Mouse (Mus musculus) gastrocnemius, adult 8-10 months (tissue): ENCODE data around the gene Sephs1. TPM values are rescaled to one million over a fixed set of nuclear protein-coding genes. Genes with fewer than 3 reads are reported as not detected.

Experiments
- DNase-seq, 2 experiments: peaks; one replicate each; pipeline ENCODE4 v3.0.0; 2022; ENCODE audit warnings: low spot score in 2 of 2
- total RNA-seq, 4 experiments: library from RNA; stranded (reverse); gene quantifications; 2 replicates each; pipeline ENCODE4 v1.2.4; 2022

Sephs1 gene
- total RNA-seq: 10 to 100 TPM; 18.2 to 22.6 (median 19.5) TPM

DNA sequence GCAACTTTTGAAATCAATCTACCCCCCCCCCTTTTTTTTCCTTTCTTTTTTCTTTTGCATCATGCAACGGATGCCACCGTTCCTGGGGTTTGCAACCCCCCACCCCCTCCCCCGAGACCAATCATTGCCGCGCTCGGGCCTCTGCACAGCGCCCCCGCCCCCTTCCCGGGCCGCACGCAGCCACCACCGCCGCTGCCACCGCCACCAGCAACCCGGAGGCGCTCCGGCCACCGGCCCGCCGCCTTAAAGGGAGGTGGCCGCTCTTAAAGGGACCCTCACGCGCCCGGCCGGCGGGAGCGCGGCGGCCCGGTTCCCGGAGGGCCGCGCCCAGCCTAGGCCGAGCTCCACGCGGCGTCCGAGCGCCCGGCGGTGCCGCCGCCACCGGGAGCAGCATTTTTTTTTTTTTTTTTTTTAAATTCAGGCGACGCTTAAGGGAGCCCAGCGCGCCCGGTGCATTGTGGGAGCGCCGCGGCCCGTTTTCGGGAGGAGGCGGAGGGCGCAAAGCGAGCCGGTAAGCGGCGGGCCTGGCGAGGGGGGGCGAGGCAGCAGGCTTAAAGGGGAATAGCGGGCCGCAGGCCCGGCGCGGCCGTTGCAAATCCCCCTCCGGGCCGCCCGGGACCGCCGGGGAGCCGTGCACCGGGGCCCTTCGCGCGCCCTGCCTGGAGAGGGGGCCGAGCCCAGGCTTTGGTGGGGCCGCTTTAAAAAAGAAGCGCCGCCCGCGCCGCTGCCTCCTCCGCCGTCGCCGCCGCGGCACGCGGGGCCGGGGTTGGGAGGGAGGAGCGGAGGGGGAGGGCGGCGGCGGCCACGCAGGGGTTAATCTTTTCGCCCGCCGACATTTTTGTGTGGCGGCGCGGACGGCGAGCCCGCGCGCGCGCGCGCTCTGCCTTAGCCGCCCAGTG lies at the start of gene Sephs1:
TSS of gene Sephs1 (plus strand) at position 215 of the 899 bp plus-strand sequence.
- peak; percentile 69 to 81 for DNase-seq

DNA sequence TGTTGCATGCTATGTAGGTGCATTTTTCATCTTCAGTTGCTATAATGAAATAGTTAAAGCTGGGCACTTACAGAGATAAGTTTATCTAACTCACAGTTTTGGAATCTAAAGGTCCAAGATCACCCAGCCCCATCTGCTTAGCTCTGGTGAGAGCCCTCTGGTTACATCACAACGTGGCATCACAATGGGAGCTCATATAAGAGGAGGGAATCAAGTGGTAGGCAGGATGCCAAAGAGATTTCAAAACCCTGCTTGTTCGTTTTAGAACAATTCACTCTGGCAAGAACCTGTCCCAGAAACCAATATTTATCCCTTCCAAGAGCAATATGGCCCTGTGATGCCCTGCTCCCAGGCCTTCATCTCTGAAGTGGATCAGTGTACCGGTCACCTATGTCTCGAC lies 49.2 kb upstream of the Sephs1 start:
- no peak for DNase-seq

DNA sequence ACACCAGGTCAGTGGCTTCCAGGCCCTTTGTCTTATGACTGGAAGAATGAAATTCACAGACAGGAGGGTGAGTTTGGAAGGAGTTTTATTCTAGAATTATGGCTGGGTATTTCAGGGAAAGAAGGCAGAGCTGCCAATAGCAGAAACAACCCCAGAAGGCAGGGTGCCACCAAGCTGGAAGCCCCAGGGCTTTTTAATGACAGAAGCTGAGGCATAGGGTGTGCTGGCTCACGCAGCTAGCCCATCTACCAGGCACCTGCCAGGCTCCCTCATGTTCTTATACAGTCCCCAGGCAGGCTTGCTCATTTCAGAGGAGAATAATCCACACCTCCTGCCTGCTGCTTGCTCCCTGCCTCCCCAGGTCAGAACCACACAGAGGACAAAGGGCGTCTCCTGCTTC lies 31.9 kb upstream of the Sephs1 start:
- no peak for DNase-seq

DNA sequence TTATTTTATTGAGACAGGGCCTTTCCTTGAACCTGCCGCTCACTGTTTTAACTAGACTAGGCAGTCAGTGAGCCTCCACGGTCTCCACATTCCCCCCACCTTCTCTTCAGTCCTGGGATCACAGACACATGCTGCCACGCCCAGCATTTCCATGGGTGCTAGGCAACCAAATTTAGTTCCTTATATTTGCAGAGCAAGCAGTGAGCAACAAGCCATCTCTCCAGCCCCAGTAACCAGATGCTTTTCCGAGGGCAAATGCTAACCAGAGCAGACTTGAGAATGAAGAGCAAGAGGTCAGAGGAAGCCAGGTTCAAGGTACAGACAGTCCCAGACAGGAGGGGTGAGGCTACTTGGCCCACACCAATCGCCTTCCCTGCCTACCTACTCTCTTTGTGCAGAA lies 24.2 kb upstream of the Sephs1 start:
- DNase-seq: no peak

DNA sequence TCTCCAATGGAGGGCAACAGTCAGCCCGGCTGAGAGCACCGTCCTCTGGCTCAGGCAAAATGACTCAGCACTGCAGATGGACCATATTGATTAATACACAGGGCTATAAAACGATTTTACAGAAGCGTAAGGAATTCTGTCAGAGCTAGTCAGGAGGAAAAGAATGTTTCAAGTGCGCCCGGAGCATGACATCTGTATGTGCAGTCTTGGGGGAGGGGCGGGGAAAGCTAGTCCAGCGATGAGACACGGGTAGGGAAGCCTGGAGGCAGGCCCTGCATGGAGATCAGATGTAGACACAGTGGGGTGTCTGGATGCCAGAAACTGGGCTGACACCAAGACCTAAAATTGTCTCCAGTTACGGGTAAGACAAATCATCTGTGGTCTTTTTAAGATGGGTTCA lies 23.2 kb upstream of the Sephs1 start:
- DNase-seq: no peak

DNA sequence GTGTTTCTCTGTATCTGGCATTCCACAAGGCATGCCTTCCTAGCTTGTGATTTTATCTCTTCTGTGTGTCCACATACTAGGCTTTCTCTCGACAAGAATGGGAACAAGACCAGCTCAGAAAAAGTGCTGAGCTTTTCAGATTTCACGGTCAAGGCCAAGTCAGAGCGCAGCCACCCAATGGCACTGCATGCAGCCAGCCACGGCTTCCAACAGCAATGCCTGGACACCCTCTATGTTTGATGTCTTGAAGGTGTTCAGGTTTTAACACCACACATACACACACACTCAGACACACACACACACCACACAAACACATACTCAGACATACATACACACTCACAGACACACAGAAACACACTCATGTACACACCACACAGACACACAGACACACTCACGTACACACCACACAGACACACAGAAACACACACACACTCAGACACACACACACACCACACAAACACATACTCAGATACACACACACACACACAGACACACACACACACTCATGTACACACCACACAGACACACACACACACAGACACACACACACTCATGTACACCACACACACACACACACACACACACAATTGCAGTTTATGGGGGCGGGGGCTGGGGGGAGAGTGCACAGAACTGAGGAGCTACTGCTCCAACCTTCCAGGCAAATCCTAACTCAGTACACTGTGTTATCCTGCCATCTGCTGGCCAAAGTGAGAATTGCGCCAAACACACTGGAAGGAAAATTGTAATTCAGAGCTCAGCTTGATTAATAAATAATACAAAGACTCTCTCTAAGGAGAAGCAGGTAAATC lies 17.2 kb upstream of the Sephs1 start:
- DNase-seq: peak; percentile 30 to 38

DNA sequence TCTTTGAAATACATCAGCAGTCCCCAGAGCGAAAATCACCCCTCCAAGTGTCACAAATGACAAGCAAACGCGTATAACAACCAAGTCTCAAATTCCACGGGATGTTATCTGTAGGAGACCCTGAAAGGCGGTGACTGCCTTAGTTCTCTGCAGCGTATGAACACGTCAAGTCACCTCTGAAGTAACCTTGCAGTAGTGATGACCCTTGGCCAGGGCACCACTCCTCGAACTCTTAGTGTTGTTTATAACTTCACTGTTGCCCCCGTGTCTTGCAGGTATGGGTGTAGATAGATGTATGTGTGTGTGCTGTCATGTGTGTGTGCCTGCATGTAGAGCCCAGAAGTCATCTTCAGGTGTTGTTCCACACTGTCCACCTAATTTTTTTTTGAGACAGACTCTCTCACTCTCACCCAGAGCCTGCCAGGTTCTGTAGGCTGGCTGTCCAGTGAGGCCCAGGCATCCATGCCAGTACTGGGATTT lies 16.5 kb upstream of the Sephs1 start:
- no peak for DNase-seq

DNA sequence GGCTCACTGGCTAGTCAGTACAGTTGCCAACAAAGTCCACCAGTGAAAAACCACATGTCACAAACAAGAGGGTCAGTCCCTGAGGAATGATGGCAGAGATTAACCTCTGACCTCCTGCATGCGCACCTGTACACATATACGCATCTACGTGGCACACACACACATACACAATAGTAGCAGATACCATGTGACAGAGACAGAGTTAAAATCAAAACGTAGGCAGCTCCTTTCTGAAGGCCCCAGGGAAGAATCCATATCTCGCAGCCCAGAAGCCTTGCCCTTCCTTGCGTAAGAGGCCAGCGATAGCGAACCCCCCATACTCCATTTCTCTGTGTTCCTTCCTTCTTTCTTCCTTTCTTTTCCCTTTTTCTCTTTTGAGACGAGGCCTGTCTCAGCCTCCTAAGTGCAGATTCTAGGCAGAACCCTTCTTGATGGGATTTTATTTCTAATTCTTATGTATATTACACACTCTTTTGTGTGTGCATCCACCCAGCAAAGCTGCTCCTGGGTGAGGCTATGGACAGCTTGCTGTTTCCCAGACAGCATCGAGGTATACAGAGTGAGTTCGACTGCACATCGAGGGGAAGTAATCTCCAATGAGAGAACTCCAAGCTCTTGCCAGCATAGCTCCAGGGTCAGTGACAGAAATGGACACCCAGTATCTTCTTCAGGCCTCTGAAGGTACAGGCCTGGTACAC lies 13.2 kb upstream of the Sephs1 start:
- no peak for DNase-seq

DNA sequence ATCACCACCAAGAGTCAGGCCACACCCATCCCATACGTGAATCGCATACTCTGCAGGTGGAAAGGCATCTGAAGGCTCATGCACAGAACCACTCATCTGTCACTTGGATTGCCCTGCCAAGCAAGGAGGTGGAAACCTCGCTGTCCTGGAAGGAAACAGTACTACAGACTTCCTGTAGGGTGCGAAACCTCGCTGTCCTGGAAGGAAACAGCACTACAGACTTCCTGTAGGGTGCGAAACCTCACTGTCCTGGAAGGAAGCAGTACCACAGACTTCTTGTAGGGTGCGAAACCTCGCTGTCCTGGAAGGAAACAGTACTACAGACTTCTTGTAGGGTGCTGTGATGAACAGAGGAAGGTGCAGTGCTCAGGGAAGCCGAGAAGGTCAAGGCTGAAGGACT lies 8.6 kb upstream of the Sephs1 start:
- DNase-seq: no peak

DNA sequence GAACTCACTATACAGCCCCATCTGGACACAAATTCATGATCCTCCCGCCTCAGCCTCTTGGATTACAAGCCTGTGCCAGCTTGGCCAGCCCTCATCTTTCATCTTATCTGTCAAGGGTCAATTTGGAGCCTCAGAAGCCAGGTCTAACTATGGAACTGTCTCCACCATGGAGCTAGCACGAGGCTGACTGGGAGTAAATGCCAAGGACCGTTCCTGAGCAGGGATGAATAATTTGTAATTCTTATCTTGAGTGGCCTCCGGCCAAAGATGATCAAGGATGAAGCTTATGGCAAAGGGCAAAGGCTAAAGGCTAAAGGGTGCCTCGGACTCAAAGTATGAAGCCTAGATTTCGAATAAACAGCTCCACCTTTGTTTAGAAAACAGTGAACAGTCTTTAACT lies 8.0 kb upstream of the Sephs1 start:
- no peak for DNase-seq

DNA sequence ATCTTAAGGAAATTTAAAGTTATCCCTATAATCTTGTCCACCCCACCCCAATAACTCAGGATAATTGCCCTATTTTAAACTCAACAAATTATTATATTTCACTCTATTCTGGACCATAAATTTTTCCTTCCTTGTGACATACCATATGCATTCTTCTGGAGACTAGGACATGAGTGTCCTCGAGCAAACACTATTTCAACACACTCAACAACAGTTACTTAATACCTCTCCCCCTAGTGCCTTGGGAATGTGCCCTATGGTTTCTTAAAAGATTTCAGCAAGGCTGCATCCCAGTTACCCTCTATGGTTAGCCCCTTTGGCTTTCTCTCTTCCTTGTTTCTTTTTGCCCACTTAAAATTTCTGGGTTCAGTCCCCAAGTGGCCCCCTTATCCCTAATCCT lies 6.3 kb upstream of the Sephs1 start:
- DNase-seq: no peak

DNA sequence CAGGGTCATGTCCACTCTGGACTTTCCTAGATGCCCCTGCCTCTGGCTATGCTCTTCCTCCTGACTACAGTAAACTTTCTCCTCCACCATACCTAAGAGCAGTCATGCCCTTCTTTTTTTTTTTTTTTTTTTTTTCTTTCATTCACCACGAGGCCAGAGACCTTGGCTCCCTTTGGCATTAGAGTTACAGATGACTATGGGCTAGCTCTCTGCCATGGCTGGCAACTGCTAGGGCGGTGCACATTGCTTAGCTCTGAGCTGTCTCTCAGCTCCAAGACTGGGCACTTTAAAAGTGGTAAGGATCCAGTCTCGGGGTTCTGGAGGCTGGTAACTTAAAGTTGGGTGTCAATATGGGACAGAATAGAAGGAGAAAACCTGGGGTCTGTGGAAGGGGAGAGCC lies 5.2 kb upstream of the Sephs1 start:
- no peak for DNase-seq

DNA sequence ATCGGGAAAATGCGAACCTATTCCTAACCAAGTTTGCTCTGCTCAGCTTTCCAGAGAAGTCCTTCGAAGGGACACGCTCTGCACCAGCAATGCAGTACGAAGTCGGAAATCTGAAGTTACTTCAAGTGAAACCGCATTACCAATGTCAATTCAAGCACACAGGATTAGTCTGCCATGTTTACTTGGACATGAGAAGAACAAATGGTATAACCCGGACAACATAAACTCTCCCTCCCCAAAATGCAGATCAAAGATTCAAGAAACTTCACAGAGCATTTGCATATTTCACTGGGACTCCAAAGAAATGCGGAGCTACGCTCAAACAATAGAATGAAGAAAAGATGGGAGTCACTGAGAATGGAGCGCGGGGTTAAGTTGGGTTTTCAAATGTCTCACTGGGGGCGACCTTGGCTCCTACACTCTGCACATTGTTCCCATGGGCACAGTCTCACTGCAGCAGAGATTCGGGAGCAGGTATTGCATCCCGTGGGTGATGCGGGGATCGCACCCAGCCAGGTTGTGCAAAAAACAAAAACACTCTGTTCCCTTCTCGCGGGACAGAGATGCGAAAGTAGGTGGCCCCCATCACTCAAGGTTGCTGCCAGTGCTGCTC lies 521 bp upstream of the Sephs1 start:
- peak in 1 of 2 experiments; percentile 6 for DNase-seq

DNA sequence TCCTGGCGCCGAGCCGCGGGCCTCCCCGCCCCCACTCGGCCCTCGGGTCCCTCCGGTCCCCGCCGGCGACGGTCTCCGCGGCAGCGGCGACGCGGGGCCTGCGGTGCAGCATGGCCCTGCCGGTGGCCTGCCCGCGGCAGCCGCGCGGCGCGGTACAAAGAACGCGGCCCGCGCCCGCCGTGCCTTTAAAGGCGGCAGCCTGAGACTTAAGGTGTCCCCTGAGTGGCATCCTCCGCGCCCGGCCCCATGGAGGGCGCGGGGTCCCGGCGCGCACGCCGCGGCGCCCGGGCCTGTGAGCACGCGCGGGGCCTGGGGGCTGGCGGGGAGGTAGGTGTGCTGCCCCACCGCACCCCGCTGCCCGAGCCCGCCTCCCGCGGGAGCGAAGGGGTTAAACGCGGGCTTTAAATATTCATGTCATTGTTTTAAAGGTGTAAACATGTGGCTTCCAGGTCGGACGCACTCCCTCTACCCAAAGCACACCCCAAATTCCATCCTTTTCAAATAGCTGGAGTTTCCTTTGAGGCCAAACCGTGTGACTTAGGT lies 956 bp downstream of the Sephs1 start:
- DNase-seq: peak; percentile 56 to 63

DNA sequence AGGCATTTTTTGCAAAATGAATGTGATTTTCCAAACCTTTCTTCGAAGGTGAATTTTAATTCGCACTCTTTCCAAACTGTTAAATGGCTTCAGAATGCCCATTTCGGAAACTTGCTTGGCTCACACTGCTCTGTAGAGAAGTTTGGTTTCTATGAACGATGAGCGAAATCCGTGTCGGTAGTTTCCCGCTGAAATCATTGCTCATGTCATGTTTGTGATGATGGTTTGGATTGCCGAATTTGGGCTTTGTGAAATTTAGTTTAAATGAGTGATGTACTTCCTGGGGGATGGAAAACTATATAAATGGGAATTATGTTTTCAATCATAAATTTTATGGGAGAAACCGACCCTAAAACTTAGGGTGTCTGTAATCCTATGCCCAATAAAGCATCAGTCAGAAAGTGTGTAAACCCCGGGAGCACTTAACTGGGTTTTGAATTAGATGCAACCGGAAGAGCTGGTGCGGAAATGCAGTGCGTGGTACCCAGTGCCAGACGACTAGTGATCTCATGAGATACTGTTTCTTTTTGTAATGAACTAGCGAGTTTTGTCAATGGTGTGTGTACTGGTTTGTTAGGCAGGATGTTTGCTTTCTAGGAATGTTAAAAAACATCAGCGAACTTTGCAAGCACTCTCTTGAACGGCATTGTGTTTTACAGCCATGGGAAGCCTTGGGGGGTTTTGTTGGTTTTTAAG lies 1.8 kb downstream of the Sephs1 start:
- no peak for DNase-seq

DNA sequence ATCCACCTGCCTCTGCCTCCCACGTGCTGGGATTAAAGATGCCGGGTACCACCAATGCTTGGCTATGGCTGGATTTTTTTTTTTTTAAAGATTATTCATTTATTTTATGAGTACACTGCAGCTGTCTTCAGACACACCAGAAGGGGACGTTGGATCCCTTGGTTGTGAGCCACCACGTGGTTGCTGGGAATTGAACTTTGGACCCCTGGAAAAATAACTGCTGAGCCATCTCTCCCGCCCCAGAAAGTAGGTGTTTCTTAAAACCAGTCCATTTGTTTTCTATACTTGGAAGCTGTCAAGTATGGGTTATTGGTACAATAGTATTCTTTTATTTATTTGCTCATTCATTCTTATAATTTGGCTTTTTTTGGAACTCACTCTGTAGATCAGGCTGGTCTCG lies 5.5 kb downstream of the Sephs1 start:
- DNase-seq: no peak

DNA sequence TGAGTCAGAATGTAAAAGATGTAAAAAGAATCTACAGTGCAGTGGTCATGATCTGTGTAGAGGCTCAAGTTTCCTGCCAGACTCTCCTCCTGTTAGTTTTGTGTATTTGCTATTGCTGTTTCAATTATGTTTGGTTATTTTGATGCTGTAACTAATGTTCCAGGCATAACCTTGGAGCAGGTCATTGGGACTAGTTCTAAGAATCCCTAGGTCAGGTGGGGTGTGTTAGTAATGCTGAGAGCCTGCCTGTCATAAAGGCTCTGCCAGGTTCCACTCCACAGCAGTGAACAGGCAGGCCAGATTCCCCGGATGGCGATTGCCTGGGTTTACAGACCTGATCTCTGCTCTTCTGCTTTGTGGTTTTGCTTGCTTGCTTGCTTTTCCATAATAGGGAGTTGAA lies 14.2 kb downstream of the Sephs1 start:
- DNase-seq: no peak

DNA sequence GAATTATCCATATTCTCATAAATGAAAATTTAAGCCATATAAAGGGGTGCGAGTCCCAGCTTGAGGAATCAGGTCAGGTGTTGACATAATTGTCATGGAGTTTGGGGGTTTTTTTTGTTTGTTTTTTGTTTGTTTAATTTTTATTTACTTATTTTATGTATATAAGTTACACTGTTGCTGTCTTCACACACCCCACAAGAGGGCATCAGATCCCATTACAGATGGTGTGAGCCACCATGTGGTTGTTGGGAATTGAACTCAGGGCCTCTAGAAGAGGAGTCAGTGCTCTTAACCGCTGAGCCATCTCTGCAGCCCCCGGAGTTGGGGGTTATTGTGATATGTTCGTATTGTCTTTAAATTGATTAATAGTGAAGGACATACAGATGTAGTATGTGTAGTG lies 15.6 kb downstream of the Sephs1 start:
- no peak for DNase-seq

DNA sequence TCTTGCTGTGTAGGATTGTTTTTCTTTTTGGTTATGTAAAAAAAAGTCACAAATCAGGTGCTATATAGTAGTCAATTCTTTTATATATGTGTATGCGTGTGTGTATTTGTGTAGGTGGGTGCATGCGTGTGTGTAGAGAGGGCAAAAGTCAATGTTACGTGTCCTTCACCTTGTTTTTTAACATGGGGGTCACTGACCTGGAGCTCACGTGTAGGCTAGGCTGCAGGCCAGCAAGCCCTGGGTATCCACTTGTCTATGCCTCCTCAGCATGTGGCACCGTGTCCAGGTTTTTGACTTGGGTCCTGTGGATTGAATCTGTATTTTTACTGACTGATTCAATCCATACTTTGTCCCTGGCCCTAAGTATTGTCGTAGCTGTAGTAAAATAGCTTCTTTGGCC lies 19.3 kb downstream of the Sephs1 start:
- DNase-seq: no peak

DNA sequence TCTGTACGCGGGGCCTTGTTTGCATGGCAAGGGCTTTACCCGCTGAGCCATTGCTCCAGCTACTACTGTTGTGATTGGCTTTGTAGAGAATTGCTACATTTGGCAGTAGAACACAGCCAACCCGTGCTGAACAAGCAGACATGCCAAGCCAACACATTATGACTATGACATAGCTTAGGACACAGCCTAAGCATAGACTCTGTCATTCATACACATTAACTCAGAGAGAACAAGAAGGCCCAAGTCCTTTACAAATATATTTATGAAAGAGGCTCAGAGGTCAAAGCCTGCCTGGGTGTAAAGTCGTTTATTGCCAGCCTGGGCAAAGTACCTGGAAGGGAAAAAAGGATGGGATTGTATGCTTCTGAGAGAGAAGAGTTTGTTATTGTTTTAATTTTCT lies 21.0 kb downstream of the Sephs1 start:
- no peak for DNase-seq

DNA sequence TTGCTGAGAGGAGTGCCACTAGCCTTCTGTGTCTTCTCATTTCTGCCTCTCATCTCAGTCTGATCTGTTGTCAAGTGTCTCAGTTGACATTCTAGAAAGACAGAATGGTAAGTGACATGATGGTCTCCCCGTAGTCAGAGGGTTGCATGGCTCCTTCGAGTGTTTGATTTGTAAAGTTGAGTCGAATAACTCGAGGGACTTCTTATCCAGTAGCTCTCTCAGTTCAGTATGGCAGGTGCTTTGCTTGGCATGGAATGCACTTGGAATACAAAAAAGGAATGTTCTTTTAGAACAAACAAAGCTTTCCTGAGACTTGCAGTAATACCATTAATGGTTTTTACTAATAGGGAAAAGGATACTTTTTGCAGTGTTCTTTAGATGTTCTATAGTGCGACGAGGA lies 25.8 kb downstream of the Sephs1 start:
- DNase-seq: no peak
